Comparison of ENCODE assay signal across 10 mouse cellular contexts in the genomic region with DNA sequence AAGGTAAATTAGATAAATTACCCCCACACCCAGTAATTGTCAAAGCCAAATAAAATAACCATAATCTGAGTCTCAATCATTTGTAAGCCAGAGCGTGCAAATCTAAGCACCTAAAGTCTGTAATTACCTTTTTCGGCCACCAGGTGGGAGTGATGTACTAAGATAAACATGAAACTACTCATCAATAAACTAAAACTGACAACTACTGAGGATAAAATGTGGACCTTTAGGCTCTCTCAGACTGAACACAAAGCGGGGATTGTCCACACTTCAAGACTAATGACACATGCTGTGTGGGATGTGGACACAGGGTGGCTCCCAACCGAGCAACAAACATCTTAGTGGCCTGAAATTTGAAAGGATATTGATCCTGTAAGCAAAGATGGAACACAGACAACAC. TPM values are rescaled to one million over a fixed set of nuclear protein-coding genes. Genes with fewer than 3 reads are reported as not detected.
DNase-seq lines count a peak whose midpoint lies in the region; ATAC-seq and TF ChIP-seq lines count a peak whose summit lies in the region.
"Had no signal": no experiment of that assay in that cellular context is flagged by ENCODE, and none has a peak within 500 bp of the region (broad histone marks: within the 10 kb centered on the region; RNA-seq: fewer than 3 reads in every experiment).

No protein-coding gene starts in this region.

- H3K36me3 ChIP-seq in spleen, adult 2 months (ENCODE audit: control insufficient read depth, insufficient read depth, low read length), result peaks cover 45% of the 10 kb centered on the region
- peaks cover 33% of the 10 kb centered on the region for H3K36me3 ChIP-seq in intestine, embryonic 15.5 days

- DNase-seq in frontal cortex, postnatal 25 days (ENCODE audit: low spot score in 2 of 2), result no peak
- peak; percentile 22 to 41 for DNase-seq in spleen, adult 2 months (ENCODE audit: low read depth in 1 of 2, low spot score in 2 of 2)
- DNase-seq in spleen, postnatal 4 days (ENCODE audit: low spot score in 2 of 2), result no peak
- peak; percentile 69 for DNase-seq in embryo, embryonic 11 days
- DNase-seq in layer of hippocampus, adult 9-10 months (ENCODE audit: low spot score), result peak; percentile 65
- DNase-seq in naive thymus-derived CD4-positive, alpha-beta T cell, adult 2 months (ENCODE audit: low read depth), result peak; percentile 70

- WGBS in spleen, adult 2 months, result 70% methylated on average over 4 of the region's 4 CpGs
- WGBS in intestine, embryonic 15.5 days, result 43% methylated on average over 4 of the region's 4 CpGs

- H3K4me2 ChIP-seq in intestine, embryonic 15.5 days (replicated peaks), result no peak overlapping the region
- H3K4me2 ChIP-seq: heart, embryonic 13.5 days; midbrain, embryonic 12.5 days had no signal

- H3K27me3 ChIP-seq in spleen, adult 2 months (ENCODE audit: control insufficient read depth, insufficient read depth, low read length), result no peaks in the 10 kb centered on the region
- no peaks in the 10 kb centered on the region for H3K27me3 ChIP-seq in intestine, embryonic 15.5 days (replicated peaks)
- H3K27me3 ChIP-seq: heart, embryonic 13.5 days; midbrain, embryonic 12.5 days had no signal

- no peaks in the 10 kb centered on the region for H3K4me1 ChIP-seq in spleen, adult 2 months (ENCODE audit: control insufficient read depth, insufficient read depth, insufficient read length)
- no peaks in the 10 kb centered on the region for H3K4me1 ChIP-seq in intestine, embryonic 15.5 days (replicated peaks)
- H3K4me1 ChIP-seq: heart, embryonic 13.5 days had no signal

- no peak for TF ChIP-seq CTCF in spleen, adult 2 months (IDR thresholded peaks at IDR 0.05; ENCODE audit: extremely low read depth, insufficient read depth, insufficient read length, insufficient replicate concordance)

- H3K27ac ChIP-seq in spleen, adult 2 months (ENCODE audit: insufficient read depth, low read length), result no peak overlapping the region
- no peak overlapping the region for H3K27ac ChIP-seq in intestine, embryonic 15.5 days
- H3K27ac ChIP-seq: heart, embryonic 13.5 days; midbrain, embryonic 12.5 days had no signal

- H3K4me3 ChIP-seq in spleen, adult 2 months (ENCODE audit: extremely low read depth, insufficient read depth, insufficient read length), result no peak overlapping the region
- no peak overlapping the region for H3K4me3 ChIP-seq in intestine, embryonic 15.5 days (replicated peaks)
- H3K4me3 ChIP-seq: heart, embryonic 13.5 days; midbrain, embryonic 12.5 days had no signal

- H3K9ac ChIP-seq in intestine, embryonic 15.5 days, result no peak overlapping the region
- H3K9ac ChIP-seq: heart, embryonic 13.5 days; midbrain, embryonic 12.5 days had no signal

- no peak for TF ChIP-seq POLR2A in spleen, adult 2 months (IDR thresholded peaks at IDR 0.05; ENCODE audit: low read depth, low read length)

- ATAC-seq in frontal cortex, adult (ENCODE audit: low TSS enrichment), result peak; percentile 40
- ATAC-seq in intestine, embryonic 15.5 days, result no peak

- no peaks in the 10 kb centered on the region for H3K9me3 ChIP-seq in intestine, embryonic 15.5 days
- H3K9me3 ChIP-seq: heart, embryonic 13.5 days; midbrain, embryonic 12.5 days had no signal

RNA-seq across cellular contexts. Expression of gene Kctd3, which starts 14.4 kb away (rescaled TPM):
- polyA plus RNA-seq in spleen, adult 2 months (2012; rRNA removed), result 25.4 and 40.9 TPM in 2 replicates
- polyA plus RNA-seq in intestine, embryonic 15.5 days (2015; fragmentation: Nextera tagmentation; extraction: Ambion mirVana), result 25.7 and 25.9 TPM in 2 replicates

Comparison
In these comparisons a context has a peak if more than half of its experiments do, and no peak if none do; other contexts are left out.
1. DNase-seq: peak in spleen, adult 2 months (2 of 2), embryo, embryonic 11 days (single experiment), layer of hippocampus, adult 9-10 months (single experiment) and naive thymus-derived CD4-positive, alpha-beta T cell, adult 2 months (single experiment); none in frontal cortex, postnatal 25 days (0 of 2) and spleen, postnatal 4 days (0 of 2).